Mouse (Mus musculus): ENCODE results near the gene Gkn2. TPM values are rescaled to one million over a fixed set of nuclear protein-coding genes. Genes with fewer than 3 reads are reported as not detected.

Gkn2 gene
- not detected in 2 replicates for polyA plus RNA-seq (2014; fragmentation: Nextera tagmentation; extraction: Ambion mirVana)

DNA sequence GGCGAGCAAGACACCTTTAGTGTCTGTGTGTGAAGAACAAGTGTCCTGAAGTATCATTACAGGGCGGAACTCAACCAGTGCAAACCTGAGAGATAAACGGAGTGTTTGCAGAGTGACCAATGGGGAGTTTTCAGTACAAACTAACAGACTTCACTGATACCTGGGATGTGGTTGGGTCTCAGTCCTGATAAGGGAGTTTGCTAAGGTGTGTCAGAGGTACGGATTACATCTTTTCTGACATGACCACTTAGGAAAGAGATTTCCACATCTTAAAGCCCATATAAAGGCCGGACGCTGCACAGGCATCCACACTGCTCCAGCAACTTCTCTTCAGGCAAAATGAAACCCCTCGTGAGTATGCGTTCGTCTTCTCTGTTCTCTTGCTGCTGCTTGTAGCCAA lies at the start of gene Gkn2:
Gene Gkn2, plus strand, starts transcription at position 301 of the 400 bp plus-strand sequence.
- Histone ChIP-seq H3K27me3 (replicated peaks; ENCODE audit: control insufficient read depth, insufficient read depth, low read length) (no peaks in the 10 kb centered on the region), H3K27ac (replicated peaks; ENCODE audit: low read depth, low read length) (no peak within 1 kb of the TSS), H3K36me3 (ENCODE audit: control insufficient read depth, insufficient read depth, low read length) (no peaks in the 10 kb centered on the region), H3K4me2 (ENCODE audit: low read depth, low read length) (no peak within 1 kb of the TSS), H3K4me3 (ENCODE audit: low read depth, low read length) (no peak within 1 kb of the TSS), H3K4me1 (ENCODE audit: control insufficient read depth, insufficient read depth, low read length) (no peaks in the 10 kb centered on the region), H3K9me3 (ENCODE audit: control insufficient read depth, low read length) (no peaks in the 10 kb centered on the region), H3K9ac (ENCODE audit: low read depth, low read length) (no peak within 1 kb of the TSS)
- DNase-seq (ENCODE audit: low spot score) (no peak), ATAC-seq (ENCODE audit: low read depth) (no peak)
- WGBS: 85% methylated on average over 9 of the region's 9 CpGs

DNA sequence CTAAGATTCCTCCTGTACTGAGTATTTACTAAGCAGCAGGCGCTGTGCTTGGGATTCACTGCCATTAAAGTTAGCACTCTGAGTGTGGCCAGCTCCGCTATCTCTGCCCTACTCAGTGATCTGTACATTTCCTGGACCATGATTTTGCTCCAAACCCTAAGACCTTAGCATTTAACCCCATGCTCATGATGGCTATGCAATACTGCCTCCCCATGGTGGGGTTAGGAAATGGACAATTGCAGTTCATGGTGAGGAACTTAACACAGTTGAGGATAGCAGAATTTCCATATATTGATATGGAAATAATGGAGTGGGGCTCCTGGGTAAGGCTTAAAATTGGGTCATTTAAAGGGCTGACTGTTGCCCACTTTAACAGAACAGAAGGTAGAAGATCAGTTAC lies 49.8 kb upstream of the Gkn2 start:
- H3K27me3 ChIP-seq (replicated peaks; ENCODE audit: control insufficient read depth, insufficient read depth, low read length): no peaks in the 10 kb centered on the region
- no peak for DNase-seq (ENCODE audit: low spot score)
- no peaks in the 10 kb centered on the region for H3K9me3 ChIP-seq (ENCODE audit: control insufficient read depth, low read length)

DNA sequence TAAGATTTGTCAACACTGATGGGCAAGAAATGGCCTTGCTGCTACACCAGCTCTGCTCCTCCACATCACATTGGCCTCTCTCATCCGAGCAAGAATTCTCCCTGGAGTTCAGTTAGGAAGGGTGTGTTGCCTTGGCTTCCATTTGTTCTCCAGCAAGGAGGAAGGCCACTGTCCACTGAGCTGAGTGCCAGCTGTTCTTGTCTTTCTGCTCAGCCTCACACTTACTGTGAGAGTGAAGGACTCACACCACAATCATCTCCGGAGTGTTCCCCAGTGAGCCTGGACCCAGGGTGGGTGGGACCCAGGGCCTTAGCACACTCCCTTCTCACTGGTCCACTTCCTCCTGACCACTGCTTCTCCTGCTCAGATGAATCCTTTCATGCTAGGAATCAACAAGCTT lies 46.2 kb upstream of the Gkn2 start:
- peaks cover 33% of the 10 kb centered on the region for H3K4me1 ChIP-seq (ENCODE audit: control insufficient read depth, insufficient read depth, low read length)
- DNase-seq (ENCODE audit: low spot score) (no peak), ATAC-seq (ENCODE audit: low read depth) (no peak)
- H3K27me3 ChIP-seq (replicated peaks; ENCODE audit: control insufficient read depth, insufficient read depth, low read length): no peaks in the 10 kb centered on the region
- H3K27ac ChIP-seq (replicated peaks; ENCODE audit: low read depth, low read length): no peak overlapping the region
- H3K9ac ChIP-seq (ENCODE audit: low read depth, low read length): no peak overlapping the region
- no peaks in the 10 kb centered on the region for H3K9me3 ChIP-seq (ENCODE audit: control insufficient read depth, low read length)
- 0 out of 2 replicates have a peak, but pooled peaks cover 5% of the 10 kb centered on the region for H3K36me3 ChIP-seq (ENCODE audit: control insufficient read depth, insufficient read depth, low read length)
- no peak overlapping the region for H3K4me2 ChIP-seq (ENCODE audit: low read depth, low read length)
- no peak overlapping the region for H3K4me3 ChIP-seq (ENCODE audit: low read depth, low read length)
- 88% methylated on average over 2 of the region's 2 CpGs for WGBS

More for the DNA sequence above, 49.8 kb upstream of the Gkn2 start:
- H3K4me3 ChIP-seq (ENCODE audit: low read depth, low read length): no peak overlapping the region
- H3K4me2 ChIP-seq (ENCODE audit: low read depth, low read length): no peak overlapping the region
- no peak overlapping the region for H3K27ac ChIP-seq (replicated peaks; ENCODE audit: low read depth, low read length)
- H3K9ac ChIP-seq (ENCODE audit: low read depth, low read length): no peak overlapping the region
- 0 out of 2 replicates have a peak, but pooled peaks cover 5% of the 10 kb centered on the region for H3K36me3 ChIP-seq (ENCODE audit: control insufficient read depth, insufficient read depth, low read length)
- ATAC-seq (ENCODE audit: low read depth): no peak
- 90% methylated on average over 2 of the region's 2 CpGs for WGBS
- peaks cover under 1% of the 10 kb centered on the region; the same call in 1 of the 2 replicates for H3K4me1 ChIP-seq (ENCODE audit: control insufficient read depth, insufficient read depth, low read length)

DNA sequence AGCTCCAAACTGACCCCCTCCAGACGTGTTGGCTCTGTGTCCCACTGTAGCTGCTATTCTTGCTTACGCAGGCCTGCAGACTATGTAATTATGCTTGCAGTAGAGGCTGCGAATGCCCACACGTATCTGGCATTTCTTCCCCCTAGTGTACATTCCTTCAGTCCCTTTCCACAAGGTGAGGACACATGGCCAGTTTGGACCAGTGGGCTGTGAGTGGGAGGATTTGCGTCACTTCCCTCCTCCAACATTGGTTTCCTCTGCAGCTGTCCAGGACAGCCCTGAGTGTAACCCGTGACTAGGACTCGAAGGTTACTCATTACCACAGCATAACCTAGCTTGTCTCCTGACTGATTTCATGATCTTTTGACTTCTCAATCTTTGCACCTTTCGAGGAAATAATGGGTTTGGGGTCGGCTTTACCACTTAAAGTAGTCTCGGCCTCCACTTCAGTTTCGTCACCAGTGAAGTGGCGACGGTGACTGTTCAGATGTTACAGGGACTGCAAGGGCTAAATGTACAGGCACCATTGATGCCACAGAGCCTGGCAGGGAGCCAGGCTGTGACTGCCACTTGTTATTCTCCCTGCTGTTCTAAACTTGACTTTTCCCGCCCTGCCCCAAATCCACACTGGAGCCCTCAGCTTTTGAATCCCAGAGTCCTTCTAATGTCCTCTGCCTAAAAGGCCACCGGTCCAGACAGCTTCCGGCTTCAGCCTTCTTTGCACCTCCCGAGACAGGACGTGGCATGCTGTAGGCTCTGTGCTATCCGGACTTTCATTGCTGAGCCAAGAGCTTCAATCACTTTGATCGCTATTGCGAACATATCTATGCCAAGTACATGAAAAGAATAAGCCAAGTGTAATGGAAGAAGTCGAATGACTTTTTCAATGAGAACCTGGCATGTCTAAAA lies 44.6 kb upstream of the Gkn2 start:
- Histone ChIP-seq H3K27ac (replicated peaks; ENCODE audit: low read depth, low read length) (no peak overlapping the region; the same call in 1 of the 2 replicates), H3K4me2 (ENCODE audit: low read depth, low read length) (no peak overlapping the region), H3K4me1 (ENCODE audit: control insufficient read depth, insufficient read depth, low read length) (peaks cover 44% of the 10 kb centered on the region), H3K27me3 (replicated peaks; ENCODE audit: control insufficient read depth, insufficient read depth, low read length) (no peaks in the 10 kb centered on the region), H3K36me3 (ENCODE audit: control insufficient read depth, insufficient read depth, low read length) (0 out of 2 replicates have a peak, but pooled peaks cover 5% of the 10 kb centered on the region), H3K9ac (ENCODE audit: low read depth, low read length) (no peak overlapping the region), H3K9me3 (ENCODE audit: control insufficient read depth, low read length) (no peaks in the 10 kb centered on the region), H3K4me3 (ENCODE audit: low read depth, low read length) (no peak overlapping the region)
- WGBS: 80% methylated on average over 22 of the region's 22 CpGs
- ATAC-seq (ENCODE audit: low read depth): no peak; the same call in 1 of the 2 replicates
- DNase-seq (ENCODE audit: low spot score): peak; percentile 30

DNA sequence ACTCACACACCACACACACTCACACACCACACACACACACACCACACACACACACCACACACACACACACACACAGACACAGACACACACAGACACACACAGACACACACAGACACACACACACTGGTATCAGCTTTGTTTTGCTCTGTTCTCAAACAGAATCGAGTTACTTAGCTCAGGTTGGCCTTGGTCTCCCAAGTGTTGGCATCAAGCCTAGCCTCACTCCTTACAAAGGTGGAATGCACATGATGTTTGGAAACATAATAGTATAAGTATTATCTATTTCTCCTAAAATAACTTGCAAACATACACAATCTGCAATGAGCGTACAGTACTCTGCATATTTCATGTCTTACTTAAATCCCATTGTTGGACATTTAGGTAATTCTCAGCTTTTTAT lies 40.8 kb upstream of the Gkn2 start:
- peaks cover 44% of the 10 kb centered on the region for H3K4me1 ChIP-seq (ENCODE audit: control insufficient read depth, insufficient read depth, low read length)
- ATAC-seq (ENCODE audit: low read depth) (no peak), DNase-seq (ENCODE audit: low spot score) (peak; percentile 79)
- WGBS: 41% methylated on average over 2 of the region's 2 CpGs
- peak overlapping the region; percentile 83 for H3K4me2 ChIP-seq (ENCODE audit: low read depth, low read length)
- H3K27me3 ChIP-seq (replicated peaks; ENCODE audit: control insufficient read depth, insufficient read depth, low read length): no peaks in the 10 kb centered on the region
- peak overlapping the region; percentile 67 for H3K27ac ChIP-seq (replicated peaks; ENCODE audit: low read depth, low read length)
- H3K36me3 ChIP-seq (ENCODE audit: control insufficient read depth, insufficient read depth, low read length): no peaks in the 10 kb centered on the region
- peak overlapping the region; percentile 87 for H3K4me3 ChIP-seq (ENCODE audit: low read depth, low read length)
- no peaks in the 10 kb centered on the region for H3K9me3 ChIP-seq (ENCODE audit: control insufficient read depth, low read length)
- H3K9ac ChIP-seq (ENCODE audit: low read depth, low read length): peak overlapping the region; percentile 95; the same call in 1 of the 2 replicates

DNA sequence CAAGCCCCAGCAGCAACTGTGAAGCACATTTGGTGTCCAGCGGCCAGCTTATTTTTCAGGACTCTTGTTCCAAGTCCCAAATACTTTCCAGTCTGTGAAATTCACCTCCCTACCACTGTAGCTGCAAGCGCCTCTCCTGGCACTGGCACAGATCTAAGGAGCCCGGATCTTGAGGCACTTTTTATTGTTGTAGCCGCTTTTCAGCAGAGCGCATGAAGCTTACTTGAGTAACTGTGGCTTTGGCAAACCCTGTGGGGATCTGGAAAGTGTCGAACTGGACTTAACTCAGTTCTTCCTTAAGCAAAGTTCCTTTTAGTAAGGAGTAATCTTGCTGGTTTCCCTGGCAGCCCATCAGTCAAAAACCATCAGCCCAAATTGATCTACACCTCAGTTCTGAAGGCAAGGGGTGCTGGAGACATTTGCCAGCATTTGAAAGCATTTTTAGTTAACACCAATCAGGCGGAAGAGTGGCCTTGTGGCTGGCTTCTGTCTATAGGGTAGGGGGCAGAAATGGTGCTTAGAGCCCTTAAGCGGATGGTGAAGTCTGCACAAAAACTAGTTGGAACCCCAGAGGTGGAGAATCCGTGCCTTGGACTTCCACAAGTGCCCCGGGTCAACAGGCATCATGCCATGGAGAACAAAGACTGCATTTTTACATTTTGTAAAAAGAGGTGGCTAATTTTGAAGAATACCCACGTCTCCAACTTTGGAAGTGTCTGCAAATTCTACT lies 38.6 kb upstream of the Gkn2 start:
- Histone ChIP-seq H3K36me3 (ENCODE audit: control insufficient read depth, insufficient read depth, low read length) (no peaks in the 10 kb centered on the region), H3K4me3 (ENCODE audit: low read depth, low read length) (peak overlapping the region; percentile 87), H3K4me2 (ENCODE audit: low read depth, low read length) (peak overlapping the region; percentile 83), H3K27me3 (replicated peaks; ENCODE audit: control insufficient read depth, insufficient read depth, low read length) (no peaks in the 10 kb centered on the region), H3K9me3 (ENCODE audit: control insufficient read depth, low read length) (no peaks in the 10 kb centered on the region), H3K27ac (replicated peaks; ENCODE audit: low read depth, low read length) (peak overlapping the region; percentile 96), H3K9ac (ENCODE audit: low read depth, low read length) (peak overlapping the region; percentile 95), H3K4me1 (ENCODE audit: control insufficient read depth, insufficient read depth, low read length) (peaks cover 32% of the 10 kb centered on the region)
- WGBS: 3% methylated on average over 11 of the region's 11 CpGs
- ATAC-seq (ENCODE audit: low read depth) (peak; percentile 65), DNase-seq (ENCODE audit: low spot score) (peak; percentile 88)

DNA sequence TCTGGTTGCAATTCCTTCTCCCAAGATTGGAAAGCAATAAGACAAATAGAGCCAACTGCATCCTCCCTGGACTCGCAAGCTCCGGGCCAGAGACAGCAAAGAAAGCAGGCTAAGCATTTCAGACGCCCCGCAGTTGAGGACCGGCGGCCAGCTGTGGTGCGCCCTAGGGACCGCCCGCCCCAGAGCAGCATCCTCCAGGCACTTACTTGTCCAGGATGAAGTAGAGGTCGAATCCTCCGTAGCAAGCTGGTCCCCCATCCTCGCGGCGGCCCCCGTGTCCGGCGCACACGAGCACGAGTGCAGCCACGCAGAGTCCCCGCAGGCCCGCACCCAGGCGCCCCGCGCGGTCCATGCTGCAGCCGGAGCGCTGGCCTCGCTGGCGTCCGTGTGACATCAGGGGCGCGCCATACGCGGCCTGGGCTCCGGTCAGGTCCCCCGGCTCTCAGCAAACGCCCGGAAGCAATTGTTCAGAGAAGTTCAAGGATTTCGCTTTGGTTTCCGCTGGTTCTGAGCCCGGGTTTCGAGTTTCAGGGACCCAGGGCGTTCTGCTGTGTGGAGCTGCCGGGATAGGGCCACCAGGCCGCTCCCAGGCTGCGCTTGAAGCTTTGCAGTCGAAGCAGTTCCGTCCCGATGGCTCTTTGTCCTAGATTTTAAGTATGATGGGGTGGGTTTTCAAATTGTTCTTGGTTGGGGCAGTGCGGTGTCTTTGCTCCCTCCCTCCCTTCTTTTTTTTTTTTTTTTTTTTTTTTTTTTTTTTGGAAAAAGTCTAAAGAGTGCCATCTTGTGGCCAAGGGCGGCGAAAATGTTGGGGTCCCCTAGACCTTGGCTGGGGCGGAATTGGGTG lies 37.8 kb upstream of the Gkn2 start, which contains the start of gene Antxr1:
Gene Antxr1, minus strand, starts transcription at position 731 of the 844 bp plus-strand sequence.
- H3K9ac ChIP-seq (ENCODE audit: low read depth, low read length): peak within 1 kb of the TSS; percentile 95
- no peaks in the 10 kb centered on the region for H3K27me3 ChIP-seq (replicated peaks; ENCODE audit: control insufficient read depth, insufficient read depth, low read length)
- peak within 1 kb of the TSS; percentile 96 for H3K27ac ChIP-seq (replicated peaks; ENCODE audit: low read depth, low read length)
- ATAC-seq (ENCODE audit: low read depth) (peak; percentile 64), DNase-seq (ENCODE audit: low spot score) (peak; percentile 88)
- WGBS: under 1% methylated on average over 41 of the region's 54 CpGs
- H3K9me3 ChIP-seq (ENCODE audit: control insufficient read depth, low read length): no peaks in the 10 kb centered on the region
- H3K4me1 ChIP-seq (ENCODE audit: control insufficient read depth, insufficient read depth, low read length): peaks cover 24% of the 10 kb centered on the region
- no peaks in the 10 kb centered on the region for H3K36me3 ChIP-seq (ENCODE audit: control insufficient read depth, insufficient read depth, low read length)
- peak within 1 kb of the TSS; percentile 87 for H3K4me3 ChIP-seq (ENCODE audit: low read depth, low read length)
- H3K4me2 ChIP-seq (ENCODE audit: low read depth, low read length): peak within 1 kb of the TSS; percentile 83

DNA sequence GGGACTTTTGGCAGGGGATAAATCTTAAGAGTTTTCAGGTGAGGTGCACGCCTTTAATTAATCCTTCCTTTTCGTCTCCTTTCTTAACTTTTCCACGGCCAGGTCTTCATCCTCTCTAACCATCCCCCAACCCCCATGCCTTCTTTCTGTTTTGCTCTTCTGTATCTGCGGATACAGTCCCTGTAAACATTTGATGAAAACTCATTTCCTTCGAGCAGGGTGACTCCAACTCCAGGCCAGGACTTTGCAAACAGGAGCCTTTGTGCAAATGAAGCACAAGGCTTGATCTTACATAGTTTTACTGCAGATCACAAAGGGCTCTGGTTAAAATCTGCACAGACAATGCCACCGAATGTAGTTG lies 37.2 kb upstream of the Gkn2 start:
- Histone ChIP-seq H3K27me3 (replicated peaks; ENCODE audit: control insufficient read depth, insufficient read depth, low read length) (no peaks in the 10 kb centered on the region), H3K4me2 (ENCODE audit: low read depth, low read length) (peak overlapping the region; percentile 83; the same call in 1 of the 2 replicates), H3K27ac (replicated peaks; ENCODE audit: low read depth, low read length) (no peak overlapping the region), H3K36me3 (ENCODE audit: control insufficient read depth, insufficient read depth, low read length) (no peaks in the 10 kb centered on the region), H3K9ac (ENCODE audit: low read depth, low read length) (no peak overlapping the region; the same call in 1 of the 2 replicates), H3K4me3 (ENCODE audit: low read depth, low read length) (no peak overlapping the region; the same call in 1 of the 2 replicates), H3K4me1 (ENCODE audit: control insufficient read depth, insufficient read depth, low read length) (peaks cover 19% of the 10 kb centered on the region), H3K9me3 (ENCODE audit: control insufficient read depth, low read length) (no peaks in the 10 kb centered on the region)
- ATAC-seq (ENCODE audit: low read depth) (no peak), DNase-seq (ENCODE audit: low spot score) (no peak)
- 27% methylated on average over 6 of the region's 6 CpGs for WGBS

Measured in embryonic facial prominence, embryonic 14.5 days (tissue).